Mouse (Mus musculus) stomach, postnatal 0 days (tissue): Measurements from ENCODE around the gene Ofd1. TPM values are rescaled to one million over a fixed set of nuclear protein-coding genes. Genes with fewer than 3 reads are reported as not detected.

Experiments used
- ATAC-seq: fragments of 200-750 bp; cut with Nextera tagmentation; 2 replicates; pipeline ENCODE4 v1.8.0; 2017; ENCODE audit not compliant: low FRiP score, low TSS enrichment
- DNase-seq: peaks from one replicate; pipeline ENCODE4 v3.0.0-alpha.2; 2016; ENCODE audit warnings: low spot score
- H3K27ac ChIP-seq: fragments of 300-500 bp; sonication (generic); replicated peaks from 2 replicates; pipeline ENCODE4 v1.5.1; 2014; ENCODE audit warnings: mild to moderate bottlenecking, control low read depth
- H3K27me3 ChIP-seq: fragments of 300-500 bp; sonication (generic); 2 replicates; pipeline ENCODE4 v1.6.1; 2014; ENCODE audit warnings: low read length; ENCODE audit not compliant: control insufficient read depth, insufficient read depth
- H3K36me3 ChIP-seq: fragments of 300-500 bp; sonication (generic); 2 replicates; pipeline ENCODE4 v1.6.1; 2014; ENCODE audit warnings: low read length, mixed read lengths; ENCODE audit not compliant: control insufficient read depth, insufficient read depth
- H3K4me1 ChIP-seq: fragments of 300-500 bp; sonication (generic); replicated peaks from 2 replicates; pipeline ENCODE4 v1.6.1; 2014; ENCODE audit warnings: antibody characterized with exemption; ENCODE audit not compliant: control insufficient read depth, insufficient read depth
- H3K4me2 ChIP-seq: fragments of 300-500 bp; sonication (generic); replicated peaks from 2 replicates; pipeline ENCODE4 v1.6.1; 2014; ENCODE audit warnings: low read depth, mild to moderate bottlenecking, control low read depth, moderate library complexity
- H3K4me3 ChIP-seq: fragments of 300-500 bp; sonication (generic); 2 replicates; pipeline ENCODE4 v1.5.1; 2014; ENCODE audit warnings: low read depth, low read length, control low read depth
- H3K9ac ChIP-seq: fragments of 300-500 bp; sonication (generic); 2 replicates; pipeline ENCODE4 v1.6.1; 2014; ENCODE audit warnings: mild to moderate bottlenecking, low read length, control low read depth, mixed read lengths
- H3K9me3 ChIP-seq: fragments of 300-500 bp; sonication (generic); 2 replicates; pipeline ENCODE4 v1.6.1; 2016; ENCODE audit warnings: low read length; ENCODE audit not compliant: control insufficient read depth
- CTCF ChIP-seq: IDR thresholded peaks from 2 replicates; pipeline ENCODE4 v1.5.1; 2016; ENCODE audit warnings: antibody characterized with exemption, low read depth, mild to moderate bottlenecking, moderate library complexity
- EP300 ChIP-seq: optimal IDR thresholded peaks from 2 replicates; pipeline ENCODE3; 2016; ENCODE audit warnings: antibody characterized with exemption
- WGBS: fragments of 180-500 bp; shearing (Covaris S2); extraction: QIAGEN DNeasy Blood & Tissue Kit; methylation state at CpG from one replicate; pipeline ENCODE4 v1.1.7; 2014; 5-methylcytosine and 5-hydroxymethylcytosine counted together
- polyA plus RNA-seq: library from polyadenylated mRNA; unstranded; fragments of >200 nt; fragmentation: Nextera tagmentation; extraction: Ambion mirVana; gene quantifications from 2 replicates; pipeline ENCODE4 v1.2.1, GENCODE M21; 2015

Gene Ofd1
- polyA plus RNA-seq, 1 experiment from 2014 or later: 4.9 TPM

- Histone ChIP-seq H3K4me3 (no peak overlapping the region), H3K4me1 (no peaks in the 10 kb centered on the region), H3K27me3 (no peaks in the 10 kb centered on the region), H3K36me3 (no peaks in the 10 kb centered on the region), H3K4me2 (no peak overlapping the region), H3K9ac (no peak overlapping the region), H3K9me3 (no peaks in the 10 kb centered on the region), H3K27ac (no peak overlapping the region)
- no peak for DNase-seq
- TF ChIP-seq EP300 (no peak), CTCF (no peak)
- 78% methylated on average over 6 of the region's 6 CpGs for WGBS
- no peak for ATAC-seq
Measured at GRCm38 (mm10) chrX:166341795-166342194, 98.7 kb downstream of the Ofd1 start.

Other genes with a start within 250 kb of the Ofd1 start
- 19.6 and 21.9 TPM in 2 replicates for gene Gpm6b, start 201.8 kb downstream of the Ofd1 start, polyA plus RNA-seq
- 28.3 and 28.5 TPM in 2 replicates for gene Trappc2, start 130 bp downstream of the Ofd1 start, polyA plus RNA-seq
- gene Rab9, start 39.2 kb upstream of the Ofd1 start, polyA plus RNA-seq: 82.2 and 85.1 TPM in 2 replicates
- gene Tceanc, start 77.9 kb upstream of the Ofd1 start, polyA plus RNA-seq: 4.1 and 4.2 TPM in 2 replicates
- 21.2 and 25.4 TPM in 2 replicates for gene Egfl6, start 145.0 kb upstream of the Ofd1 start, polyA plus RNA-seq